Mouse (Mus musculus): ENCODE results near the gene Arpc2. TPM values are rescaled to one million over a fixed set of nuclear protein-coding genes. Genes with fewer than 3 reads are reported as not detected.
"Not testable (repeated sequence)": the region's sequence is repeated elsewhere in the genome, so short reads cannot be mapped to it uniquely, and the experiment has no call there.

Arpc2 gene
- total RNA-seq, 4 experiments from 2014 or later, result 111 to 149 (median 137) TPM

GRCm38 (mm10) chr1:74283686-74284463 is 48.0 kb downstream of the Arpc2 start:
- peak; percentile 56 for DNase-seq (ENCODE audit: low spot score)

DNA sequence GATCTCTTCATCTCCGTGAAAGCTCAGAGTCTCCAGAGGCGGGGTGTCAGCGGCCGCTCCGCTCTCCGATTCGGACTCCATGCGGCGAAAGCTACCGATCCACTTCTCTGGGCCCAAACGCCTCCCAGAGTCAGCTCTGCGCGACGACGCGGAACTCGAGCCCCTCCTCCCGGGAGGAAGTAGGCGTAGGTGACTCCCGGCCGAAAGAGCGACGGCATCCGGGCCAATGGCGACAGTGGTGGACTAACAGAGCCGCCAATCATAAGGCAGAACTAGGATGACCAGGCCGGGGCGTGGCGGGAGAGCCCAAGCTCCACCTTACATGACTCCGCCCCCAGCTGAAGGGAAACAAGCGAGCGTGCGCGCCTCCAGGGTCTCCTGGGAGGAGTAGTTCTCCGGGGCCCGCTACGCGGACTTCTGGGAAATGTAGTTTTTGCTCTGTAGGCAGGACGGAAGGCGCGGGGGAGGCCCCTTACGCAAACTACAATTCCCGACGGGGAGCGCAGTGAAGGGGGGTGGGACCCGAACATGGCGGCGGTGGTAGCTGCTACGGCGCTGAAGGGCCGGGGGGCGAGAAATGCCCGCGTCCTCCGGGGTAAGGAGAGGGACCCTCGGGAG is 48.8 kb downstream of the Arpc2 start, which contains the start of the genes Aamp and Pnkd:
Aamp (minus strand) TSS at position 196 of the 618 bp plus-strand sequence.
Pnkd (plus strand) TSS at position 388 of the 618 bp plus-strand sequence.
- DNase-seq (ENCODE audit: low spot score), result peak; percentile 100

DNA sequence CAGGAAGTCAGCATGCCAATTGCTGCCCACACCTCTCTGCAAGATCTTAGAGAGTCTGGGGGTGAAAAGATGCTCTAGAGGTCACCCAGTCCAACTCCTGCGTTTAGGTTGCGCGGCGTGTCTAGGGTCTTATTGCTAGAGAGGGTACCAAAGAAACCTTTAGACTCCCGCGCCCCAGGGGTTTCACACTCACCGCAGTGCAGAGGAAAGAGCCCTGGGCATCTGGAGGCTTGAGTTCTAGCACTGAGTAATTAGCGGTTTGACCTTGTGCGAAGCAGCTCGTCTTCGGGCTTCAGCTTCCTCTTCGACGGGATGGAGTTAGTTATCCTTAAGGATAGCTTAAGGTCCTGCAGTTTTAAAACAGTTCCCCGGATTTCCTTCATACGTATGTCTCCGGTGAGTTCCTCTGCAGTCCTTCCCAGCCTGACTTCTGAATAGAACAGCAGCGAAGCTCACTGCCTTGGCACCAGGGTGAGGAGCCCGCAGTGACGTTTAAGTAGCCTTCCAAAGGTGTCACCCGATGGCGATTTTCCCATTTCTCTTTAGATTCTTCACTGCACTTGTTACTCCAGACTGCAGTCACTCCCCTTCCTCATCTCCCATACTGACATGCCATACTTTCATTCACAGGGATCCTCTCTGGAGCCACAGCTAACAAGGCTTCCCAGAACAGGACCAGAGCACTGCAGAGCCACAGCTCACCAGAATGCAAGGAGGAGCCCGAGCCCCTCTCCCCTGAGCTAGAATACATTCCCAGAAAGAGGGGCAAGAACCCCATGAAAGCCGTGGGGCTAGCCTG is 49.5 kb downstream of the Arpc2 start:
- DNase-seq (ENCODE audit: low spot score), result no peak

- DNase-seq (ENCODE audit: low spot score), result not testable (repeated sequence)
Measured at GRCm38 (mm10) chr1:74286869-74287607, 51.2 kb downstream of the Arpc2 start.

GRCm38 (mm10) chr1:74288327-74288726 is 52.4 kb downstream of the Arpc2 start:
- no peak for DNase-seq (ENCODE audit: low spot score)

- no peak for DNase-seq (ENCODE audit: low spot score)
Measured at GRCm38 (mm10) chr1:74289248-74289647, 53.4 kb downstream of the Arpc2 start.

DNA sequence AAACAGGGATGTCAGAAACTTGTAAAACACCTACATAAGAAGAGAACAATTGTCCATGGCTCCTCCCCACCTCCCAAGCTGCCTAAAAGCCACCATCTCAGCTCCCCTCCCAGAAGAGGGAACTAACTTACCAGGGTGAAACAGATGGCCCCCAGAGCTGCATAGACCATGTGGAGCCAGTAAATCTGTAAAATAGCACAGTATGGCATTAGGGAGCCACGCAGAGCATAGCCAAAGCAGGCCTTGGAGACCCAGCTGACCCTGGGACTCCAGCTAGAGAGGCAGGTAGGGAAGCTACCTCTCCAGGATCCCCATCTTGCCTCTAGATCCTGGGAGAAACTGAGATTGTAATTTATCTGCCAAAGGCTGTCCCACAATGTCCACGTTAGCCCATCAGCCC is 53.9 kb downstream of the Arpc2 start:
- no peak for DNase-seq (ENCODE audit: low spot score)

- DNase-seq (ENCODE audit: low spot score), result no peak
Measured at GRCm38 (mm10) chr1:74290141-74290540, 54.3 kb downstream of the Arpc2 start.

DNA sequence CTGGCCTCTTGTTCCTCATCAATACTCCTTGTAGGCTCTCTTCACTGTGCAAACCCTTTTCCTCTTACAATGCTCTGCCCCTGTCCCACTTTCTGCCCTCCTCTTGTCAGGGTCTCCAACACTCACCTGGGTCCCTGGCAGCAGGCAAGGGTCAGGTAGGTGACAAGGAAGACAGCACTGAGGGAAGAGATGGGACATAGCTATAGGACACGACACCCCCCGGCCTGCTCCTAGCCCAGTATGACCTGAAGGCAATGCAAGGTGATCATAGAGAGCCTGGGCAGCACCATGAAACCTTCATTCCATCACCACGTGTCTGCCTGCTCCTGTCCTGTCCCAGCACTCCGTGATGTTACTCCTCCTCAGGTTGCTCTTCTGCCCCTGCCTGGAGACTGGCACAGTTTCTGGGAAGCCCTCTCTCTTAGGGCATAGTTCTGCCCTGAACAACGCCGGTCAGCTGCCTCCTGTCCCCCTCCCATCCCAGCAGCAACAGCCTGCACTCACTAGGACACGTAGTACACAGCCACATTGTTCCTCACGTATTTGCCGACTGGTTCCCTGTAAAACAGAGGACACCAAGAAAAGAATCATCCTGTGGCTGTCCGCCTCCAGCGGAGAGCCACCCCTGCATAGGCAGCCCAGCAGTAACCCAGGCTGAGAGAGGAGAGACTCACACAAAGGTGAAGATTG is 56.6 kb downstream of the Arpc2 start:
- DNase-seq (ENCODE audit: low spot score), result no peak

DNA sequence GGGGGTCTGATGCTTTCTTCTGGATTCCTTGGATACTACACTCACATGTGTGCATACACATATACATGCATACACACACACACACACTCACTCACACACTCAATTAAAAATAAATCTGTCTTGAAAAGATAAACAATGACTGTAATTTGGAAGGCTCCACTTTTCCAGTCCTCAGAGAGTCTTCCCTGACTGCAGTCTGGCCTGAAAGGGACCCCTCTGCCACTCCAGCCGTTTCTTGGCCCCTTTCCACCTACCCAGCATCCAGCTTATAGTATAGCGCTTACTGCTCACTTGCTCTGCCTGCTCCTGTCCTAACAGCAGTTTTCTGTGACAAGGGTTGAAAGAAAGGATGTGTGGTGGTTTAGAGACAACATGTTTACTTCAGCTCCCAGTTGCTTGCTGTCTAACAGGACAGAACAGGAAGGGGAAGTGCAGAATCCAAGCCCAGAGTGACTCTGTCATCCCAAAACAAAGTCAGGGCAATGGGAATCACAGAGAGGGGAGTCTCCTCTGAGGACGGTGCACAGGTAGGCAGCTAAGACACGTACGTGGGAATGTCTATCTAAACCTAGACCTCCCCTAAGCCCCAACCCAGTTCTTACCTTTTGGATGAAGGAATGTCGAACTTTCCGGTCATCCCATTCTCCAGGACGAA is 57.5 kb downstream of the Arpc2 start:
- no peak for DNase-seq (ENCODE audit: low spot score)

DNA sequence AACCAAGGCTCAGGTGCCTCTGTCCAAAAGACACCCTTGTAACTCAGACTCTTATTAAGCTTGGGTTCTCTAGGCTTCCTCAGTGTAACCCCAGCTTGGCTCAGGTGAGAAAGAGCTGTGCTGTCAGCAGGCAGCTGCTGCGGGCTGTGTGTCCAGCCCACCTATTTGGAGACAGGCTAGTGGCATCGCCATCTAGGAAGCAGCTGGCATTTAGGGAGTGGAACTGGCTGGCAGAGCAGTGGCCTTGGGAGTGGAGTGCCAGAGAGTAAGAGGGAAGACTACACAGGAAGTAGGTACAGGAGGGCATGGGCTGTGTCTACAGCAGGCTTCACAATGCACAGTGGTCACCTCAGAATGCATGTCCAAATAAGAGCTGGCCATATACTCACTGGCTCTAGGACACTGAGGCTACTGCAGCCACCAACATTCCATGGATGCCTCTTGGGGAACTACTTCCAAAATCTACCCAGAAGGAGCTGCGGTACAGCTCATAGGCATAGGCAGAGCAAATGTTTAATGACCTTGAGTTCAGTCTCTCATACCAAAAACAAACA is 58.3 kb downstream of the Arpc2 start:
- no peak for DNase-seq (ENCODE audit: low spot score)

DNA sequence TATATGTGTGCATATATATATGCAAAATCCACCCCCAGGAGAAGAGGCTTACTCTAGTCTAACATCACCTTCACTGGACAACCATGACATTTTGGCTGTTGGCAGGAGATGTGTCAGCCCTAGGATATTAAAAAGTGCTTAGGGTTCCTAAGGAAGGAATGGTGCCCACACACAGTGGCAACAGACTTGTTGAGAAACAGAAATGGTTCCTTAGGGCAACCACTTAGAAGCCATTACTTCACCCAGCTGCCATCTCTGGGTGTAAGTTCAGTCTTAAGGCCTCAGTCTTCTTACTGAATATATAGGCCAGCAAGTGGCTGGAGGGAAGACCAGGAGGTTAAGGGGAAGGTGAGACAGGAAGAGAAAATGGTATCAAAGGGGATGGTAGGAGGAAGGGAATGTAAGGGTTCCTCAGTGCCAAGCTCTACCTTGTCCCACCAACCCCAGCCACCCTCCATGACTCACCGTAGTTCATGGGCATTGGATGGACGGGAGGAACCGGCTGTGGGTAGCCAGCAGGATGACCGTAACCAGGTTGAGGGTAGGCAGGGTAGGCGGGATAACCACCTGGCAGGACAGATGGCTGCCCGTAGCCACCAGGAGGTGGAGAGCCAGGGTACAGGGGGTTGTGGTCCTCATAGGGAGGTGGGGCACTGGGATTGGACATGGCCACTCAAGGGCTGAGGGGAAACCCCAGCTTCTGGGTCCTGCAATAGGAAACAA is 59.0 kb downstream of the Arpc2 start:
- no peak for DNase-seq (ENCODE audit: low spot score)

DNA sequence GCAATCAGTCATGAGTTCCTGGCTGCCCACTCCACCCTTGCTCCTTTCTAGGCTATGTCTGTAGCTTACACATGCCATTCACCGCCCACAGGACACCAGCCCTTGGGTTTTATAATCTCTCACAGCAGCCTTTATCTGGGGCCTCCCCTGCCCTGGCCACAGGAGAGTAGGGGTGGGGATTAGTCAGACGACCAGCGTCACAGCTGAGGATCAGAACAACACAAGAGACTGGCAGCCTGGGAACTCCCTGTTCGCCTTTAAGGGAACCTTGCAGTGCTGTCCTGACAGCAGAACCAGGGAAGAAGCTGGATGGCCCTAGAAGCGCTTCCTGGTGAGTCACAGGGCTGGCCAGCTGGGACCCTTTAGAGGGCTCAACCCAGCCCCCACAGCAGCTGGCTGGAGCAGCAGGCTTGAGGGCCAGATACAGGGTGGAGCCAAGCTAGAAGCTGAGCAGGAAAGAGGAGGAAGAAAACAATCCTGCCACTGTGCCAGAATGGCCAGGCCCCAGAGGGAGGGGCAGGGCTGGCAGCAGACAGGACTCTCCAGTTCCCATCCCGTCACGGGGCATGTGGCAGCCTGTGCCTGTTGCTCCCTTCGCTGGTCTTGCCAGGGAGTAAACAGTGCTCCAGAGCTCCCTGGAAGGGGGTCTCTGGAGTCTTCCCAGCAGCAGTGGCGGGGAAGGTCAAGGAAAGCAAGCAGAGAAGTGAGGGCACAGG is 59.7 kb downstream of the Arpc2 start:
- peak; percentile 95 for DNase-seq (ENCODE audit: low spot score)

- no peak for DNase-seq (ENCODE audit: low spot score)
Measured at GRCm38 (mm10) chr1:74296477-74296876, 60.6 kb downstream of the Arpc2 start.

DNA sequence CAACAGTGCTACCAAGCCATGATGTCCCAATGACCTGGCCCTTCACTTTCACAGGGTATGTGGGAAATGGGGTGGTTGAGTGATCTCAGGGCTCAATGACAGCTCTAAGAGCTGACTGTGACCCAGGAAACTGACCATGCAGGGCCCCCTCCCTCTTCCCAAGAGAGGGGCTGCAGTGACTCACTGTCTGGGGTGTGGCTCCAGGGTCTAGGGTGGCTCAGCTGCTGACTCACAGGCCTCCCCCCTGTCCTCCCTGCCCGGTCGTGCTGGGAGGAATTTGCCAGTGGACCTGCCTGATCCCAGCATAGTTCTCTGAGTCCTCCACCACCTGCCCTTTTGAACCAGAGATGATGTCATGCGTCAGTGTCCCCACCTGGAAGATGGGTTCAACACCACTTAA is 61.4 kb downstream of the Arpc2 start:
- peak; percentile 47 for DNase-seq (ENCODE audit: low spot score)

GRCm38 (mm10) chr1:74298157-74298750 is 62.4 kb downstream of the Arpc2 start:
- DNase-seq (ENCODE audit: low spot score), result no peak

GRCm38 (mm10) chr1:74298996-74299395 is 63.1 kb downstream of the Arpc2 start:
- DNase-seq (ENCODE audit: low spot score), result peak; percentile 55
